Mouse (Mus musculus): ENCODE data around the gene Epor.

DNA sequence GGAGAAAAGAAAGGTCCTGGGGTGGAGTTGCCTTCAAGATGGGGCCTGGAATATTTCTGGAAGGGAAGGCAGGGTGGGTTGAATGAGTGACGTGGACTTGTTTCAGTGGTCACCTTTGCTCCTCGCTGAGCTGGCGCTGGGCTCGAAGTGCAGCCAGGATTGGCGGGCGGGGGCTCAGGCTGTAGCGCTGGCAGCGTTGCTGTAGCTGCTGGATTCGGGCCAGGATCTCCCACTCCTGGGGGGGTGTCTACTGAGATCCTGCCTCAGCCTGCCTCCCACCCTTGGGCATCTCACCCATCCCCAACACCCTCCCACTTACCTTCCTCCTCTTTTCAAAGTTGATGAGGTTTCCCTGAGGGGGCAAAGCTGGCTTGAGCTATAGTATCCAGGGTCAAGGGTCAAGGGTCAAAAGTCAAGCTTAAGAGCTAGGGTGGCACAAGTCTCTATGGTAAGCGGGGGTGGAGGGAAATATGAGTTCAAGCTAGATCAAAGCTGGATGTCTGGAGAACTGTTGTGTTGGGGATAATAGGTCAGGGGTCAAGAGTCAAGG lies 13.4 kb upstream of the Epor start:
- TF ChIP-seq POLR2A (IDR thresholded peaks at IDR 0.05; ENCODE audit: low read depth, low read length) (no peak), CTCF (IDR thresholded peaks at IDR 0.05; ENCODE audit: extremely low read depth, insufficient read length, insufficient replicate concordance, low read depth, low read length) (no peak)

Data from small intestine, adult 2 months (tissue).